In the genomic region with DNA sequence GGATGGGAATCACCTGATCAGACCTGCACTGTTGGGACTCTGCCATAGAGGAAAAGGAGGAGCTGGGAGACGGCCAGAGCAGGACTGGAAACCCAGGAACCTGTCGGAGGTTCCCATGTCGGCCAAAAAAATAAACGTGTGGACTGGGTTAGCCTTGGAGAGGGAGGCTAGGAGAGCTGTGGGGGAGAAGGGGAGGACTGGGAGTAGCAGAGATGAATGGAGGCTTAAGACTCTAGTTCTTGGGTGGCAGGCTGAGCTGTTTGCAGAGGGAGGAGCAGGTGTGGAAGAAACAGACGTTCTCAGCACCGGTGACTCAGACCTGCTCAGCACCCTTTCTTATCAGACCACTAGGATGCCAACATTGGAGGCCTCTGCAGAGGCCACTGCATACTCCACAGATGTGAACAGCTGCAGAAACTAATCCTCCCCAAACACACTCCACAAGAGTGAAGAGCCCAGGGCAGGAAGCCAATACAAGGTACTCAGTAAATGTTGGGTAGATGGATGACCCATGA, we compare ENCODE assay signal across 8 mouse cellular contexts. TPM values are rescaled to one million over a fixed set of nuclear protein-coding genes. Genes with fewer than 3 reads are reported as not detected.
DNase-seq lines count a peak whose midpoint lies in the region; ATAC-seq and TF ChIP-seq lines count a peak whose summit lies in the region.

No protein-coding gene starts in this region.

- peak overlapping the region; percentile 98 for H3K4me2 ChIP-seq in hindbrain, embryonic 16.5 days (ENCODE audit: low read length)
- peak overlapping the region; percentile 99 for H3K4me2 ChIP-seq in midbrain, postnatal 0 days (ENCODE audit: low read depth, low read length, poor library complexity, severe bottlenecking)

- H3K27me3 ChIP-seq in hindbrain, embryonic 16.5 days (replicated peaks; ENCODE audit: control insufficient read depth, insufficient read depth, low read length) = no peaks in the 10 kb centered on the region
- H3K27me3 ChIP-seq in midbrain, postnatal 0 days (ENCODE audit: insufficient read depth, low read length) = no peaks in the 10 kb centered on the region

- ATAC-seq in hindbrain, embryonic 16.5 days = no peak
- no peak for ATAC-seq in midbrain, postnatal 0 days (ENCODE audit: low FRiP score)

- peak overlapping the region; percentile 62 for H3K4me3 ChIP-seq in hindbrain, embryonic 16.5 days (ENCODE audit: low read length)
- H3K4me3 ChIP-seq in midbrain, postnatal 0 days (ENCODE audit: low read depth, low read length) = peak overlapping the region; percentile 3; the same call in 1 of the 2 replicates

- DNase-seq in left cerebral cortex, postnatal 36 days (ENCODE audit: low spot score in 2 of 2) = peak; percentile 41 to 55
- DNase-seq in left cerebral cortex, adult 18-20 months (ENCODE audit: low spot score in 2 of 2) = no peak
- peak; percentile 66 for DNase-seq in cerebellum, adult 8-10 months
- DNase-seq in midbrain, postnatal 0 days (ENCODE audit: low spot score) = no peak
- DNase-seq in right cerebral cortex, adult 18-20 months = no peak
- no peak for DNase-seq in testis, postnatal 14 days (ENCODE audit: low spot score)
- DNase-seq in adrenal gland, postnatal 36 days = no peak

- H3K4me1 ChIP-seq in hindbrain, embryonic 16.5 days (ENCODE audit: control insufficient read depth, insufficient read depth, low read depth, low read length) = peaks cover 7% of the 10 kb centered on the region
- H3K4me1 ChIP-seq in midbrain, postnatal 0 days (ENCODE audit: insufficient read depth, low read length) = no peaks in the 10 kb centered on the region

- intact Hi-C loops in left cerebral cortex, postnatal 36 days (cut with DNase I) = no loop called here

- 46% methylated on average over 6 of the region's 6 CpGs for WGBS in hindbrain, embryonic 16.5 days
- WGBS in midbrain, postnatal 0 days = 44% methylated on average over 6 of the region's 6 CpGs

- H3K9ac ChIP-seq in hindbrain, embryonic 16.5 days (ENCODE audit: low read depth, low read length) = no peak overlapping the region
- 0 out of 2 replicates have a peak overlapping the region, but pooled peaks have one; percentile 19 for H3K9ac ChIP-seq in midbrain, postnatal 0 days (replicated peaks; ENCODE audit: low read length, poor library complexity, severe bottlenecking)

- H3K9me3 ChIP-seq in hindbrain, embryonic 16.5 days (ENCODE audit: control insufficient read depth, low read length) = no peaks in the 10 kb centered on the region
- H3K9me3 ChIP-seq in midbrain, postnatal 0 days (ENCODE audit: low read length) = no peaks in the 10 kb centered on the region

- H3K36me3 ChIP-seq in hindbrain, embryonic 16.5 days (ENCODE audit: control insufficient read depth, insufficient read depth, low read length) = no peaks in the 10 kb centered on the region
- peaks cover 4% of the 10 kb centered on the region; the same call in 1 of the 2 replicates for H3K36me3 ChIP-seq in midbrain, postnatal 0 days (ENCODE audit: insufficient read depth, low read length)

- no peak overlapping the region for H3K27ac ChIP-seq in hindbrain, embryonic 16.5 days (ENCODE audit: low read depth, low read length)
- H3K27ac ChIP-seq in midbrain, postnatal 0 days (ENCODE audit: low read depth, low read length) = no peak overlapping the region

- TF ChIP-seq CTCF in midbrain, postnatal 0 days (IDR thresholded peaks at IDR 0.05) = no peak

RNA-seq across cellular contexts. Expression of gene Sfxn5, which starts 1.9 kb away (rescaled TPM):
- 100 to 1,000 TPM; 172 to 183 TPM for total RNA-seq in left cerebral cortex, postnatal 36 days (2021)
- 100 to 1,000 TPM; 163 to 164 TPM for total RNA-seq in left cerebral cortex, adult 18-20 months (2021)
- polyA plus RNA-seq in hindbrain, embryonic 16.5 days (2015; fragmentation: Nextera tagmentation; extraction: Ambion mirVana) = 49.1 and 61.3 TPM in 2 replicates
- 98.6 and 135 TPM in 2 replicates for total RNA-seq in midbrain, postnatal 0 days (2014; rRNA removed)
- 76.1 and 76.3 TPM in 2 replicates for polyA plus RNA-seq in midbrain, postnatal 0 days (2015; fragmentation: Nextera tagmentation; extraction: Ambion mirVana)
- total RNA-seq in adrenal gland, postnatal 36 days (2021) = 10 to 100 TPM; 19.9 to 20.5 TPM

RNA-seq across cellular contexts. Expression of gene Rab11fip5, which starts 43.2 kb away (rescaled TPM):
- total RNA-seq in left cerebral cortex, postnatal 36 days (2021) = 10 to 100 TPM; 67.8 to 76.6 TPM
- total RNA-seq in left cerebral cortex, adult 18-20 months (2021) = 10 to 100 TPM; 81.7 to 82.1 TPM
- polyA plus RNA-seq in hindbrain, embryonic 16.5 days (2015; fragmentation: Nextera tagmentation; extraction: Ambion mirVana) = 24.3 and 28.6 TPM in 2 replicates
- 52.9 and 65.5 TPM in 2 replicates for total RNA-seq in midbrain, postnatal 0 days (2014; rRNA removed)
- polyA plus RNA-seq in midbrain, postnatal 0 days (2015; fragmentation: Nextera tagmentation; extraction: Ambion mirVana) = 24.3 and 27.2 TPM in 2 replicates
- 10 to 100 TPM; 32.6 to 35.8 TPM for total RNA-seq in adrenal gland, postnatal 36 days (2021)

Comparison
In these comparisons a context has a peak if more than half of its experiments do, and no peak if none do; other contexts are left out.
1. DNase-seq: peak in left cerebral cortex, postnatal 36 days (2 of 2) and cerebellum, adult 8-10 months (single experiment); none in left cerebral cortex, adult 18-20 months (0 of 2), midbrain, postnatal 0 days (single experiment), right cerebral cortex, adult 18-20 months (single experiment), testis, postnatal 14 days (single experiment) and adrenal gland, postnatal 36 days (0 of 2).